Mouse (Mus musculus): ENCODE measurements around the gene Ccr1.

Gene Ccr1

DNA sequence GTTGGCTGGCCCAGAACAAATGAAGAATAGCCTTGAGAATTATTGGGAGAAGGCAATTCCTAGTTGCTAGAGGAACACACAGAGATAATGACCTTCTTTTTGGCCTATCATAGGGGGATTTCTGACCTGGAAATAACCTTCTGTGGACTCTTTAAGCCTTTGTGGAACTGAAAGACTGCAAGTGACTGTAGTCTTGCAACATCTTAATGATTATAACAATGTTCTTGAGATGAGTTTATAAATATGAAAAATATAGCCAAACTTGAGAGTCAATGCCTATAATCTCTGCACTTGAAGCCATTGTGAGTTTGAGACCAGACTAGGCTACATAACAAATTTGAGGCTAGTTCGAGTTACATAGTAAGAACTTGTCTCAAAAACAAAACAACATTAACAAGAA lies 11.6 kb downstream of the Ccr1 start:
- no peak for DNase-seq (ENCODE audit: low read depth, low spot score)

DNA sequence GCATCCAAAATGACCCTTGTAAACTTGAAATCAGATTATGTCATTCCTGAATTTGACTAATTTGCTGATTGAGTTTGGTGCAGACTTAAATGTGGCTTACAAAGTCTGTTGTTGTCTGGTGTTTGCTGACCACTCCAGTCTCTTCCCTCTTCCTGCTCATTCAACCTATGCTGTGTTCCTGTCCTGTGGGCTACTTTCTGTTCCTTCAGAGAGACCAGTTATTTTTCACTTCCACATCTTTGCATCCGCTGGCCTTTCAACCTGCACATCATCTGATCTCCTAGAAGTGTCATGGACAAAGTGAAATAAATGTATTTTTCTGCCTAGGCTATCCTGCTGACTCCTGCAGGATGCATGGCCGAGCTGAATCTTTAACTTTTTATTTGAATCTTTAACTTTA lies 14.9 kb downstream of the Ccr1 start:
- no peak for DNase-seq (ENCODE audit: low read depth, low spot score)

DNA sequence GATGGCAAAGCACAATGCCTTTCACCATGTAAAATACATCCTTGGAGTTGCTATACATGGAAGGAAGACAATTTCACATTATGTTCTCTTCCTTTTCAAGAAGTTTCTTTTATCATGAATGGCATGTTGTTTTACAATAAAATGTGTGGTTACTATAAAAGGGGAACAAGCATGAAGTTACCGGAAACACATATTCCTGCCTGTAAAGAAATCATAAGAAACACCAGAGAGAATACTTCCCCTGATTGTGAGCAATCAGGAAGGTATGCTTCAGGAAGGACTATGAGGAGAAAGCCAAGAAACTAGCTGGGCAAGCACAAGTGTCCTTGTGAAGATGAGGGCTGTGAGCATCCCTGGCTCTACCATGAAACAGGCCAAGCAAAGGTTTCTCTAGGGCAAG lies 17.3 kb downstream of the Ccr1 start:
- no peak for DNase-seq (ENCODE audit: low read depth, low spot score)

DNA sequence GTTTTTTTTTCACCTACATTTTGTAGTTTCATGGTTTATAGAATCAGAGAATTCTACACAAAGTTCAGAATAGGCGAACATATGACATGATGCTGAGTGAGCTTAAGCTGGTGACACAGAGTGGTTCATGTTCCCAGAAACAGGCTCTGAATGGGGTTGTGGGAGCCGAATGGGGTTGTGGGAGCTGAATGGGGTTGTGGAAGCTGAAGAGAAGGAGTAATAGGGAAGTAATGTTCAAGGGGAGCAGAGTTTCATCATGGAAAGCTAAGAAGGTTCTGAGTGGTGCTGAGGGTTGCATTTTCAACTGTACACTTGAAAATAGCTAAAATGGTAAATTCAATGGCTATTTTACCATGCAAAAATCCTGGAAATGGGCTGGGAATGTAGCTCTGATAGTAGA lies 19.1 kb downstream of the Ccr1 start:
- DNase-seq (ENCODE audit: low read depth, low spot score), result no peak

DNA sequence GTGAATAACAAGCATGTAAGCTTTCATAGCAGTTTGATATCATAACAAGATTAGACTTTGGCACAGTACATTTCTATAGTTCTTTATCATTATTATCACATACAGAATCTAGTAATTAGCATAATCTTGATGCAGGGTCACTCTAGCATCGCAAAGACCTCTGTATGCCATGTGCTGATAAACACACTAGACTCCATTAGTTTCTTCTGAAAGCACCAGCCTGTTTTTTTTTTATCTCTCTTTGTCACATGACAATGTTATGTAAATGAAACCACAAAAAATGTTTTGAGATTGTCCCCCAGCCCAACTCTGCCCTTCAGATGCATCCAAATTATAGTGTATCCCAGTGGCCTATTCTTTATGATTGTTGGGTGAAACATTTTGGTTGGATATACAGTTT lies 20.7 kb downstream of the Ccr1 start:
- no peak for DNase-seq (ENCODE audit: low read depth, low spot score)

DNA sequence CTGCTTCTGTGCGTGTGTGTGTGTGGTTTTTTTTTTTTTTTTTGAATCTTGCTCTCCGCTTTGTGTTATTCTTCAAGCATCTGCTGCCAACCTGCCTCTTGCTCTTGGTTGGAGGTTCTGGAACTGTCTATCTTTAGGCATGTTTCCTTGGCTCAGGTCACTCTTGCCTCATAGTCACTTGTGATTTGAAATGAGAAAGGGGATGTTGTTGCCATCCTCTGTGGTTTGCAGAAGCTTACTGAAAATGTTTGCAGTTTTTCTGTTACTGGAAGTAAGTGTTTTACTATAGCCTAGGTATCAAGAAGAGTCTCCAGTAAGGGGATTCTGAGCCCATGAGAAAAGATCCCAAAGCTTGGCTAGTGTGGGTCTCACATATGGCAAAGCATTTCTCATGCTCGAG lies 26.5 kb downstream of the Ccr1 start:
- DNase-seq (ENCODE audit: low read depth, low spot score), result no peak

DNA sequence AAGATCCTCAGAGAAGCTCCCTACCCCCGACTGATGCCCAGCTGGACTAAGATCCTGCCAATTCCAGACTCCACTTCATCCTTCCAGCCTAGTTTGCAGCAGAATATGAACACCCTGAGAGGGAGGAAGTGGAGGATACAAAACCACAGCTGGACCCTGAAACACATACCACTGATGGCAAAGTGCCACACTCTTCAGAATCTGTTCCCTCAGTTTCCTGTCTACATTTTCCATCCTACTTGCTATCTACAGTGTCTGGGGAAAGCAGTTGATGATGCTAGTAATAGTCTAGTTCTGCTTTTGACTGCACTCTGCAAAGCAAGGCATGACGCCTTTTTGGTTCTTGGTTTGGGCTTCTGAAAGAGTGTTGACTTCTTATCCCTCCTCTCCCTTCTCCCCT lies 27.2 kb downstream of the Ccr1 start:
- peak; percentile 13 for DNase-seq (ENCODE audit: low read depth, low spot score)

DNA sequence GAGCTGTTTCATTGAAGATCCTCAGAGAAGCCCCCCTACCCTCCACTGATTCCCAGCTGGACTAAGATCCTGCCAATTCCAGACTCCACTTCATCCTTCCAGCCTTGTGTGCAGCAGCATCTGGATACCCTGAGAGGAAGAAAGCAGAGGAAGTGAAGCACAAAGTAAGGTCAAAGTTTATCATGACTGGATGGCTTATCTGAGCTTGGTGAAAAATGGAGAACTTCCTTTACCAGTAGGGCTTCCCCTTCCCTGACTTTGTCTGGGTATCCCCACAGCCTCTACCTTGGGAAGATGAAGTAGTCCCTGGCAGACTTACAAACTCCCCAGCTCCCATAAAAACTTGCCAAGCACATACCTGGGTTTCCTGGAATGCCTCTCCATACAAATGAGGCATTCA lies 27.9 kb downstream of the Ccr1 start:
- DNase-seq (ENCODE audit: low read depth, low spot score), result no peak

DNA sequence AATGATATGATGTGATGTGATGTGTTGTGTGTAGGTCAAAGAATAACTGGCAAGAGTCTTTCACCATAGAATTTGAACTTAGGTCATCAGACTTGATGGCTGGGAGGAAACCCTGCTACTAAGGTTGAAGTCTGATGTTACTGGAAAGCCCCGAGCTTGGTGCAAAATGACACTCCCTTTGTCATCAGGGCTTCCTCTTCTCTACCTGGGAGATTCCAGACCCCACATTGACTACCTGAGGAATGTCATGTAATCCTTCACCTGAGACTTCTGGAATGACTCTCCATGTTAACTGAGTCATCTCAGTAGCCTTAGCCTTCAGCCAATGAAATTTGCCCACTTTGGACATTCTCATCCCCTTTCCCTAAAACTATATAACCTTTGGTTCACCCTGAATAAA lies 28.3 kb downstream of the Ccr1 start:
- no peak for DNase-seq (ENCODE audit: low read depth, low spot score)

DNA sequence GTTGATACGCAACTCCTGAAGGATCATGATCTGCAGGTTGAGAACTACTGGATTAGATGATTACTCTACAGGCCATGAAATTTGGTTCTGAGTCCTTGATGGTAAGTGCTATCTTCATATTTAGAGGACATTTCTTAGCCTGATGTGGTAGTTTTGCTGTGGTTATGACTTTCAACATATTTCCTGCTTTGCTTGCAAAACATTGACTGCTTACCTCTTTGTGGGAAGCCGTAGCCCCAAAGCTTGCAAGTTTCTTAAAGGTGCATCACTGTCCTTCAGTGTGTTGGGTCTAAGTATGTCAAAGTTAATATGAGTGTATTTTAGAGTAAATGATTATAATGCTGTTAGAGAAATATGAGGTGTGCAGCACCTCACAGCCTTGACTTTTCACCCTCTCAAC lies 30.5 kb downstream of the Ccr1 start:
- DNase-seq (ENCODE audit: low read depth, low spot score), result no peak

DNA sequence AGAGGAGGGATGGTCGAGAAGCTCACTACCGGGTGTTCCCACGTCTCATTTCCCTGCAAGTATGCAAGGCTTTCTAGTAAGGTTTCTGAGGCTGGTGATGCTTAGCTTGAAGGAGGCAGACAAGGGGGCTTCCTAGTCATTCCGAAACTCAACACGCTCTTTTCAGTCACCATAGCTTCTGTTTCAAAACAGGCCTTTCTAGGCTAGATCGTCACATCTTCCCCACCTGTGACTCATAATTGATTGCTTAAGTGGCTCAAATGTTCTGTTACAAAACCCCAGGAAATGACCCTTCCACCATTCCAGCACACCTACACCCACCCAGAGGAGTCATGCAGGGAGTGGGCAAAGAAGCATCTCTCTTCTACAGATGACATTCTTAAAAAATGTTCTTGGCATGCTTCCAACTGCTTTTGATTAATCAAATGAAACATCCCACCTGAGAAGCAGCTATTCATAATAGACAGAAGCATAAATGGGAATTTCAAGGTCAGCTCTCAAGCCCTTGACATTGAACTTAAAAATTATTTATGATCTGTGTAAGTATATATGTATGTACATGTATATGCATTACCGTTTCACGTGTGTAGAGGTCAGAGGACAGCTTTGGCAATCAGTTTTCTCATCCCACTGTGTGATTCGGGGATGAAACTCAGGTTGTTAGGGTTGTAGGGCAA lies 31.8 kb downstream of the Ccr1 start:
- DNase-seq (ENCODE audit: low read depth, low spot score), result peak; percentile 74

DNA sequence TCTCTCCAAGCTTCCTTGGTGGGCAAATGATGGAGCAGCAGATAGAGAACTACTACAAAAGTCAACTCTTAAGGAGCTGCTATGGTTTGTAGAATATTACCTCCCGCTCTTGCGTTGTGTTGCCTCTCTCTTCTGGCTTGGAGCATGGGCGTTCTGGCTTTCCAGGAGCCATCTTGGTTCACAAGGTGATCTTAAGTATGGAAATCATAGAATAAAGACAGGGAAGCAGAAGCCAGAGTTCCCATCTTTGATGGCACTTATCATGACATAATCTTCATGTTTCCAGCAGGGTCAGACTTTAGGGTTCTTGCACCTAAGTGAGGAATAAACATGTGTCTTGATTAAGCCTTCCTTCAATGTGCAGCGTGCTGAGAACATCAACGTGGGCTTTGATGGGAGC lies 32.7 kb downstream of the Ccr1 start:
- peak; percentile 71 for DNase-seq (ENCODE audit: low read depth, low spot score)

DNA sequence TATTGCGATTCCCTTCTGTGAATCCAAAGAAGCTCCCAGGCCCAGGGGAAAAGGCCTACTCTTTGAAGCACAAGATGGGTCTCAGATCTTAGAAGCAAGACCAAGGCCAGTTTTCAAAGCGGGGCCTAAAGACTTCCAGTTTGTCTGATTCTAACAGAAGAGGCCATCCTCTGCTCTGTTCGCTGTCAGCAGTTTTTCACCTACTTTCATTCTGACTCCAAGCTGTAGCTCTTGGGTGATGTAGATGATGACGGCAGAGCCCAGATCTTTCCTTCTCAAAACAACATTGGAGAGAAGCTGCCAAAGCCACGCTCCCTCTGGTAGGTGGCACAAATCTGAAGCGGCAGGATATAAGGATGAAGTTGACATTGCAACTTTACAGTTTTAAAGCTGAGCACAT lies 33.1 kb downstream of the Ccr1 start:
- peak; percentile 73 for DNase-seq (ENCODE audit: low read depth, low spot score)

DNA sequence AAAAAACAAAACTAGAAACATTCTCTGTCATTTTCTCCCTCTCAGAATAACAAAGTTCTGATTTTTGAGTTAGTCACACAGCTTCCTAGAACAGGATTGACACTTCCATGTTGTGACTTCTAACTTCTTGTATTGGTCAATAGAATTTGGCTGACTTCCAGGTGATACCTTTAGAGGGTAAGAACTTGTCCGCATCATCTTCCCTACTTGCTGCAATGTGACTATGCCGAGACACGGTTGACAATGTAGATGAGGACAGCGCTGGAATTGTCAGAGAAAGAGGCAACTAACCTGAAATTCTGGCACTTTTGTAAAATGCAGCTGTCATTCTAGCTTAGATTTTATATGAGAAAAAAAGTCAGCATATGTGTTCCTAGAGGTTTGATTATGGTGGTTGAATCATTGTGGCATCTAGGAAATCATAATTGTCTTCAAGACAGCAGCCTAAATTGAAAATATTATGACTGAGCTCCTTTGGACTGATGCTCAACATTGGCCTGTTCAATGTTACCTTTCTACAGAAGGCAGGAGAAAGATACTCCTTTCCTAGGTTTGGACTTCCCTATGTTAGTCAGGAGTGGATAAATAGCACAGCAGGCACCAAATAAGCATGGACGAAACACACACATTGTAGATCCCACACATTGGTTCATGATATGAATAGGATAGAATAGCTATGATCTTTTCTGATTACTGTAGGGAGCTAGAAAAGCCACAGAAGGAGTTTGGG lies 34.6 kb downstream of the Ccr1 start:
- peak; percentile 73 for DNase-seq (ENCODE audit: low read depth, low spot score)

DNA sequence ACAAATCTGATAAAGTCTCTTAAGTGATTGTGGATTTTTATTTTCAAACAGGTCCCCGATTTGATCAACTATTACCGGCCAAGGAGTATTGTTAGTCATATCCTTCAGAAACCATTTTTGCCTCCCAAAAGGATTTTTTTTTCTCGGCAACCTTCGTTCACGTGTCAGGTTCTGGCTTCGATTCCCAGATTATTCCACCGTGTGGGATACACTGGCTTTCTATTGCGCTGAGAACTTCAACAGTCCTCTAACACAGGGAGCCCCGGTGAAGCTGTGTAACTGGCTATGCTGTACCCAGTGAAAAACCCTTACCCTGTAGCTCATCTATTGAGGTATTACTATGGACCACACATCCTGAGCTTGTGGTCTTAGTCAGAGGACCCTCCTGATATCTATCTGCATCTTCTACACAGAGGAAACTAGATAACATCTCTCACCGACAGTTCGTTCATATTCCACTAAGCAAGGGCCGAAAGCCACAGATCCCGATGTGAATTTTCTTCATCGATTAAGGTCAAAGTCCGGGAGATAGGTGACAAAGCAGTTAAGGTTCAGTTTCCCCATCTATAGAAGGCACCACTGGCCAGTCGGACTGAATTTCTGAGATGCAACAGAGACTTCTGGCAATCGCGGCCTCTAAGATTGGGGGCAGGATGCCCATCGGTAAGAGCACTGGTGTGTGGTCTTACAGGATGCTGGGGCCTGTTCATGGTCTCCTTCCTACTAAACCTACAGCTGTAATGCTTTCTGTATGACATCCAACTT lies 35.4 kb downstream of the Ccr1 start:
- peak; percentile 67 for DNase-seq (ENCODE audit: low read depth, low spot score)

DNA sequence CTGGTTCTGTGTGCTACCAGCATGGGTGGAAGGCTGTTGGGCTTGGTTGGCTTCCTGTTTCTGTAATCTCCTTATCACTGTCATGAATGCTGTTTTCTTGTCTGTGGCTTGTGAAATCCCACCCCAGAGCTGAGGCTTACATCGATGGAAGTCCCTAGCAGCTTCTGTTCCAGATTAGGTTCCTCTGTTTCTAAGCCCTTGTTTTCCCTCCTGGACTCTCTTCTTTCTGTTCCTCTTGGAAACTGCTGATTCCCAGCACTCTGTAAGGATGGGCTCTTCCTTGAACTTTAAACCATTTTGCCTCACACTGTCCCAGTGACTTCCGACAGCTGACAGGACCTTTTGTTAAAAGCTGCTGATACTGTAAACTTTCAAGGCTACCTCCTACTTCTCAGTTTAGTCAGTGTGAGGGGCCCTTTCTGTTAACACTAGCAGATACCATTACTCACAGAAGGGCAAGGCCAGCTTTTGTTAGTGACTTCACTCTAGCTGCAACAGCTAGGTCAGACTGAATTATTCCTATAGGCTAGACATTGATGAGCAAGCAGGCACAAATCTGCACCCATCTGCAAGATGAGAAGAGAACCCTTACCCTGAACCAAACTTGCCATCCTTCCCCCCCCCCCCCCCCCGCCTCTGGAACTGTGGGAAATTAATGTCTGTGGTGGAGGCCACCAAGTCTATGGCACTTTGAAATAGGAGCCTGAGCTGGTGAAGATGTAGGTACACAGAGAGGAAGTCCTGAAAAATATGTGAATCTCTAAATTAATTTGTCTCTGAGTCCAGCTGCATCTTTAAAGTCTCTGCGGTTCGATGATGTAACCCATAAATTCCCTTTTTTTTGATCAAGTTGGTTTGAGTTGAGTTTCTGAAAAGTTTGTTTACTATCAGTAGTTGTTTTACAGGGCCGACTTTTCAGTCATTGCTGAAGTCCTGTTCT lies 36.5 kb downstream of the Ccr1 start:
- DNase-seq (ENCODE audit: low read depth, low spot score), result peak; percentile 70

DNA sequence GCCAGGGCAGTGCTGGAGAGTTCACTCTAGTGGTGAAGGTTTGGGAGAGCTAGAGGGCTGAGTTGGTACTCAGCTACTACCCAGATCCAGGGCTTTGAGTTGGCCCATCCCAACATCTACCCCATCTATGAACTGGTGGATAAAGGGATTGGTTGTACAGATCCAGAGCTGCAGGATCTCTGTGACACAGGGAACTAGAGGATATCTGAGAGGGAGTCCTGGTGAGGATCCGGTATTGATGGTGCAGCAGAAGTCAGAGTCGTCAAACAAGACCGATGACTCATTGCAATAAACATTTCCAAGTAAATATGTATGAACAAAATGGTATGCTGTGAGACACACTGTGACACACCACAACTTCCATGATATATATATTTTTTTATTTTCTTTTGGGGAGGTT lies 37.6 kb downstream of the Ccr1 start:
- DNase-seq (ENCODE audit: low read depth, low spot score), result peak; percentile 57

DNA sequence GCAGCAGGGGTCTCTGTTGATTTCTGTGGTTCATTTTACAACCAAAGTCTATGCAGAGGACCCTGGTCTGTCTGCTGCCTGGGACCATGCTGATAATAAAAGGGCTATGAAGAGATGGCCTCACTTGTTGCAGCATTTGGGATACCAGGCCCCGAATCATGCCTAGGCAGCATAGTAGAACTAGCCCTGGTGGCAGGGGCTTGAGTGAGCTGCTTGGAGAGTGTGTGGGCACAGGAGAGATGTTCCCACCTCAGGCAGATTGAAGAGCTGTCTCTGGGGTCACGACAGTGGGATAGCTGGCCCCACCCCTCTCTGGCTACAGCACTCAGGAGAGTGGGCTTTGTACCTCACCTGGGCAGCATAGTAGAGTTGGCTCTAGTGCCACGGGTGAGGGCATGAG lies 38.0 kb downstream of the Ccr1 start:
- peak; percentile 62 for DNase-seq (ENCODE audit: low read depth, low spot score)

DNA sequence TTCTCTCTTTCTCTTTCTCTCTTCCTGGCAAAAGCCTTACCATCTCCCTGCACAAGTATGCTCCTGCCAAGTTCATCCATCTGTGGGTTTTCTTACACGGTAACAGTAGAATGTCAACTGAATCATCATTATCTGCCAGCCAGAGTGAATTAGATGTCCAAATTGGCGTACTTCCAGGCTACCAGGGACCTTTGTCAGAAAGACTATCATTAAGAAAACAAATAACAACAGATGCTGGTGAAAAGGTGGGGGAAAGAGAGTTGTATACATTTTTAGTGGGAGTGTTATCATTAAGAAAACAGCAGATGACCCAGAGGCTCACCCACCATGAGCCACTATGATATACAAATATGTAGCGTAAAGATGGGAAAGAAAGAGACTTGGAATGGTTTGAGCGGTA lies 38.6 kb downstream of the Ccr1 start:
- DNase-seq (ENCODE audit: low read depth, low spot score), result no peak

DNA sequence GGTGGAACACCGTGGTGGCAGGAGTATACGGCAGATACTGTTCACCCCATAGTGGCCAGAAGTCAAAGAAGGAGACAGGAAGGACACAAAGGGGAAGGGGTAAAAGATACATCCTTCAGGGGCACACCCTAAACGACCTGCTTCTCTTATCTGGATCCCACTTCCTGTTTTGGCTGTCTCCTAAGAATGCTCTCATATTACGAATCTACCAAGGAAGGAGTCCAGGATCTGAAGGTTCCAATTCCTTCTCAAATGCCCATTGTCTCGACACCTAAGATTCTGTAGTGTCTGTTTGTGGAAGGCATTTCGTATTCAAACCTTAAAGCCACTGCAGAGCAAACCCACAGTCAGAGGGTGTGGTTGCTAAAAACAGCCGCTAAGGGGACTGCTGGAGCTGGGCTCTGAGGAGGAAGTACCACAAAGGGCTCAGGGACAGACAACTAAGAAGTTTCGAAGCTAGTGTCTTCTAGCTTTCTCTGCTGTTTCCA lies 39.7 kb downstream of the Ccr1 start:
- DNase-seq (ENCODE audit: low read depth, low spot score), result peak; percentile 85

DNA sequence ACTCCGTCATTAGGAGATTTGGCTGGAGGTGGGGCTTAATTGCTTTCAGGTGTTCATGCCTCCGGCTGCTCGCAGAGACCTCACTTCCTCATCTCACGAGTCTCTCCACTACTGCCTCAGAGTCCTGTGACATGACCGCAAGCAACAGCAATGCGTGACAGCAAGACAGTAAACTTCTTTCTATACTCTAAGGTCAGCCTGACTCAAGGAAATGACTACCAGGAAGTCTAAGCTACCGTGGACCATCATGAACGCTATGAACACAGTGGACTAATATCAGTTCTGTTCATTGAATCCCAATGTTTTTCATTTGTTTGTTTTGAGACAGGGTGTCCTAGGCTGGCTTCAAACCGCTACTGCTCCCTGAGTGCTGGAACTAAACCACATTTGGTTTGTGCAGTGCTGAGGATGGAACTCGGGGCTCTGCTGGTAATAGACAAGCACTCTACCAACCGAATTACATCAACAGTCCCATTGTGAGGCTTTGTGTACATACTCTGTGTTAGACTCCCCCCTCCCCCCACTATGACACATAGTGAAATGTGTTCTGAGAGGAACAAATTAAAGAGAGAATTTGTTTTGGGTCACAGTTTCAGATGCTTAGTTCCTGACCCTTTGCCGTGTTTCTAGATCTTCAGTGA lies 40.3 kb downstream of the Ccr1 start:
- peak; percentile 64 for DNase-seq (ENCODE audit: low read depth, low spot score)
